Mouse (Mus musculus): Measurements from ENCODE around the gene Gucd1. TPM values are rescaled to one million over a fixed set of nuclear protein-coding genes. Genes with fewer than 3 reads are reported as not detected.

Gene Gucd1
- total RNA-seq, 1 experiment, result 11.5 TPM

DNA sequence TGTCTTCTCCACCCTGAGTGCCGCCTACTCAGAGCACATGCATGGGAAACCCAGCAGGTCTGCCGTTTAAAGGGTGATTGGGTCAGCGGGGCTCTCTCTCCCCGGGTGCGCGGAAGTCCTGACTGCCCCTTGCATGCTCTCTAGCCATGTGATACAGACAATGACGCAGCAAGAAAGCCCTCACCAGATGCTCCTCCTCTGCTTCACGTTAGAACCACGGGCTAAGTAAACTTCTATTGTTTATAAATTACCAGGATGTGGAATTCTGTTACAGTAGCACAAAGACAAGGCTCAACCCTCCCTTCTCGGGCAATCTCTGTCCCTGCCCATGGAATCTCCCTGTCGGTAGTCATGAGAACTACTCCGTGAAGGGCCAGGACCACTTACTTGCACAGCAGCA is 33.4 kb upstream of the Gucd1 start:
- Histone ChIP-seq H3K9ac (ENCODE audit: insufficient read depth, low read depth, low read length, poor library complexity, severe bottlenecking) (no peak overlapping the region), H3K4me1 (ENCODE audit: control insufficient read depth in 2 of 2, insufficient read depth in 2 of 2, low read length in 2 of 2, poor library complexity in 1 of 2) (peaks cover 2 to 13% of the 10 kb centered on the region in 2 experiments; a peak in 2 of 4 replicates), H3K4me3 (ENCODE audit: insufficient read depth in 1 of 2, low read depth in 1 of 2, low read length in 2 of 2, poor library complexity in 1 of 2, severe bottlenecking in 1 of 2) (0 out of 4 replicates have a peak overlapping the region, but pooled peaks of 1 of the 2 experiments have one; percentile 19), H3K27ac (ENCODE audit: insufficient read depth, low read depth, low read length, poor library complexity, severe bottlenecking) (no peak overlapping the region), H3K9me3 (ENCODE audit: control insufficient read depth, insufficient read depth, low read depth, low read length) (no peaks in the 10 kb centered on the region), H3K36me3 (ENCODE audit: control insufficient read depth, insufficient read depth, low read length, poor library complexity, severe bottlenecking) (no peaks in the 10 kb centered on the region)
- TF ChIP-seq ZNF384 (IDR thresholded peaks at IDR 0.05; ENCODE audit: low read depth, low read length), result no peak
- TF ChIP-seq HCFC1 (IDR thresholded peaks at IDR 0.05; ENCODE audit: borderline replicate concordance, insufficient read depth, low read length), result no peak
- no peak for TF ChIP-seq CHD2 (IDR thresholded peaks at IDR 0.05; ENCODE audit: low read depth, low read length)
- TF ChIP-seq ZC3H11A (IDR thresholded peaks at IDR 0.05; ENCODE audit: borderline replicate concordance, low read depth, low read length), result no peak
- TF ChIP-seq MAFK (IDR thresholded peaks at IDR 0.05; ENCODE audit: insufficient read depth, low read depth, low read length), result peak; percentile 71; the same call in 1 of the 2 replicates
- in situ Hi-C loops (cut with MboI; ENCODE audit: low sequenced_read_pairs in 2 of 2, unreplicated experiment in 2 of 2), result no loop called here
- no peak for DNase-seq (ENCODE audit: low read depth, low spot score)

DNA sequence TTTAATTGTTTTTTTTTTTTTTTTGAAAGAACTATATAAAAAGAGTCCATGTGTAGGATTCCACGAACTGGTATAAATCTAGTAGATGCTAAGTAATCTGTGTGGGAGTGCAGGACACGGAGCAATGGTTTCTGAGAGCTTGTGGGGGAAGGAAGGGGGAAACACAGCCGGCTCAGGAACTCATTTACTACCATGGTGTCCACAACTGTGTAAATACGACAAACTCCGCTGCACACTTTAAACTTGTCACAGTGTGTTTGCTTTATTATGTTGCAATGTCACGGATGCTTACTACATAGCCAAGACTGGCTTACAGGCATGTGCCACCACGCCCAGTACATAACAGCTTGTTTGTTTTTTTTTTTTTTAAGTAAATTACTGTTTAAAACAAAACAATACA is 32.1 kb upstream of the Gucd1 start:
- Histone ChIP-seq H3K9me3 (ENCODE audit: control insufficient read depth, insufficient read depth, low read depth, low read length) (no peaks in the 10 kb centered on the region), H3K27ac (ENCODE audit: insufficient read depth, low read depth, low read length, poor library complexity, severe bottlenecking) (no peak overlapping the region), H3K9ac (ENCODE audit: insufficient read depth, low read depth, low read length, poor library complexity, severe bottlenecking) (no peak overlapping the region), H3K36me3 (ENCODE audit: control insufficient read depth, insufficient read depth, low read length, poor library complexity, severe bottlenecking) (no peaks in the 10 kb centered on the region), H3K4me3 (ENCODE audit: insufficient read depth in 1 of 2, low read depth in 1 of 2, low read length in 2 of 2, poor library complexity in 1 of 2, severe bottlenecking in 1 of 2) (no peak overlapping the region), H3K4me1 (ENCODE audit: control insufficient read depth in 2 of 2, insufficient read depth in 2 of 2, low read length in 2 of 2, poor library complexity in 1 of 2) (peaks cover 2 to 13% of the 10 kb centered on the region in 2 experiments; a peak in 2 of 4 replicates)
- in situ Hi-C loops (cut with MboI; ENCODE audit: low sequenced_read_pairs in 2 of 2, unreplicated experiment in 2 of 2), result no loop called here
- DNase-seq (ENCODE audit: low read depth, low spot score), result no peak
- TF ChIP-seq MAFK (IDR thresholded peaks at IDR 0.05; ENCODE audit: insufficient read depth, low read depth, low read length) (no peak), CHD2 (IDR thresholded peaks at IDR 0.05; ENCODE audit: low read depth, low read length) (no peak), ZNF384 (IDR thresholded peaks at IDR 0.05; ENCODE audit: low read depth, low read length) (no peak)

DNA sequence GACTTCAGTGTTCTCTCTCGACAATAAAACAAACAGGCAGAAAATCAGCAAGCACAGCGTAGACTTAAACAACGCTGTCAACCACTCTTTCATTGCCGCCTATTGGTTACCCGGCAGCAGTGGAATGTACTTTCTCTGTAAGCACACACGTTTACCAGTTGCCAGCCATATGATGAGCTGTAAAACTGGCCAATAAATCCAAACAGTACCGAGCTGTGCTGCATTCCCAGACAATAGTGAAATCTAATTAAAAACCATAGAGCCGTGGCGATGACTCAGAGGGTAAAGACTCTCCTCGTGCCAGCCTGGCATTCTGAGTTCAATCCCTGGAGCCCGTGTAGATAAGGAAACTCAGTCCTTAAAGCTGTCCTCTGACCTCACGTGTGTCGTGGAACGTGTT is 30.7 kb upstream of the Gucd1 start:
- no peak overlapping the region for H3K4me3 ChIP-seq (ENCODE audit: insufficient read depth in 1 of 2, low read depth in 1 of 2, low read length in 2 of 2, poor library complexity in 1 of 2, severe bottlenecking in 1 of 2)
- in situ Hi-C loops (cut with MboI; ENCODE audit: low sequenced_read_pairs in 2 of 2, unreplicated experiment in 2 of 2), result no loop called here
- no peak for TF ChIP-seq HCFC1 (IDR thresholded peaks at IDR 0.05; ENCODE audit: borderline replicate concordance, insufficient read depth, low read length)
- TF ChIP-seq ZC3H11A (IDR thresholded peaks at IDR 0.05; ENCODE audit: borderline replicate concordance, low read depth, low read length), result no peak
- TF ChIP-seq MAFK (IDR thresholded peaks at IDR 0.05; ENCODE audit: insufficient read depth, low read depth, low read length), result no peak
- TF ChIP-seq CHD2 (IDR thresholded peaks at IDR 0.05; ENCODE audit: low read depth, low read length), result no peak
- no peak for TF ChIP-seq ZNF384 (IDR thresholded peaks at IDR 0.05; ENCODE audit: low read depth, low read length)
- H3K9ac ChIP-seq (ENCODE audit: insufficient read depth, low read depth, low read length, poor library complexity, severe bottlenecking), result no peak overlapping the region
- H3K27ac ChIP-seq (ENCODE audit: insufficient read depth, low read depth, low read length, poor library complexity, severe bottlenecking), result no peak overlapping the region
- no peak for DNase-seq (ENCODE audit: low read depth, low spot score)
- H3K4me1 ChIP-seq (ENCODE audit: control insufficient read depth in 2 of 2, insufficient read depth in 2 of 2, low read length in 2 of 2, poor library complexity in 1 of 2), result peaks cover 2 to 10% of the 10 kb centered on the region in 2 experiments; a peak in 2 of 4 replicates
- H3K9me3 ChIP-seq (ENCODE audit: control insufficient read depth, insufficient read depth, low read depth, low read length), result no peaks in the 10 kb centered on the region
- no peaks in the 10 kb centered on the region for H3K36me3 ChIP-seq (ENCODE audit: control insufficient read depth, insufficient read depth, low read length, poor library complexity, severe bottlenecking)

- TF ChIP-seq ZC3H11A (IDR thresholded peaks at IDR 0.05; ENCODE audit: borderline replicate concordance, low read depth, low read length) (no peak), MAFK (IDR thresholded peaks at IDR 0.05; ENCODE audit: insufficient read depth, low read depth, low read length) (no peak), HCFC1 (IDR thresholded peaks at IDR 0.05; ENCODE audit: borderline replicate concordance, insufficient read depth, low read length) (no peak), CHD2 (IDR thresholded peaks at IDR 0.05; ENCODE audit: low read depth, low read length) (no peak), ZNF384 (IDR thresholded peaks at IDR 0.05; ENCODE audit: low read depth, low read length) (no peak)
- no peak overlapping the region for H3K9ac ChIP-seq (ENCODE audit: insufficient read depth, low read depth, low read length, poor library complexity, severe bottlenecking)
- H3K4me3 ChIP-seq (ENCODE audit: insufficient read depth in 1 of 2, low read depth in 1 of 2, low read length in 2 of 2, poor library complexity in 1 of 2, severe bottlenecking in 1 of 2), result no peak overlapping the region
- peaks cover 2 to 8% of the 10 kb centered on the region in 2 experiments; a peak in 2 of 4 replicates for H3K4me1 ChIP-seq (ENCODE audit: control insufficient read depth in 2 of 2, insufficient read depth in 2 of 2, low read length in 2 of 2, poor library complexity in 1 of 2)
- H3K9me3 ChIP-seq (ENCODE audit: control insufficient read depth, insufficient read depth, low read depth, low read length), result no peaks in the 10 kb centered on the region
- no peaks in the 10 kb centered on the region for H3K36me3 ChIP-seq (ENCODE audit: control insufficient read depth, insufficient read depth, low read length, poor library complexity, severe bottlenecking)
- no peak for DNase-seq (ENCODE audit: low read depth, low spot score)
- in situ Hi-C loops (cut with MboI; ENCODE audit: low sequenced_read_pairs in 2 of 2, unreplicated experiment in 2 of 2), result no loop called here
- no peak overlapping the region for H3K27ac ChIP-seq (ENCODE audit: insufficient read depth, low read depth, low read length, poor library complexity, severe bottlenecking)
Measured at GRCm38 (mm10) chr10:75547901-75548300, 30.1 kb upstream of the Gucd1 start.

- DNase-seq (ENCODE audit: low read depth, low spot score), result no peak
- no peaks in the 10 kb centered on the region for H3K4me1 ChIP-seq (ENCODE audit: control insufficient read depth in 2 of 2, insufficient read depth in 2 of 2, low read length in 2 of 2, poor library complexity in 1 of 2)
- in situ Hi-C loops (cut with MboI; ENCODE audit: low sequenced_read_pairs in 2 of 2, unreplicated experiment in 2 of 2), result no loop called here
- H3K9ac ChIP-seq (ENCODE audit: insufficient read depth, low read depth, low read length, poor library complexity, severe bottlenecking), result no peak overlapping the region
- TF ChIP-seq ZNF384 (IDR thresholded peaks at IDR 0.05; ENCODE audit: low read depth, low read length) (no peak), ZC3H11A (IDR thresholded peaks at IDR 0.05; ENCODE audit: borderline replicate concordance, low read depth, low read length) (no peak), CHD2 (IDR thresholded peaks at IDR 0.05; ENCODE audit: low read depth, low read length) (no peak), HCFC1 (IDR thresholded peaks at IDR 0.05; ENCODE audit: borderline replicate concordance, insufficient read depth, low read length) (no peak), MAFK (IDR thresholded peaks at IDR 0.05; ENCODE audit: insufficient read depth, low read depth, low read length) (no peak)
- H3K4me3 ChIP-seq (ENCODE audit: insufficient read depth in 1 of 2, low read depth in 1 of 2, low read length in 2 of 2, poor library complexity in 1 of 2, severe bottlenecking in 1 of 2), result no peak overlapping the region
- H3K36me3 ChIP-seq (ENCODE audit: control insufficient read depth, insufficient read depth, low read length, poor library complexity, severe bottlenecking), result peaks cover 37% of the 10 kb centered on the region
- no peak overlapping the region for H3K27ac ChIP-seq (ENCODE audit: insufficient read depth, low read depth, low read length, poor library complexity, severe bottlenecking)
- H3K9me3 ChIP-seq (ENCODE audit: control insufficient read depth, insufficient read depth, low read depth, low read length), result no peaks in the 10 kb centered on the region
Measured at GRCm38 (mm10) chr10:75536123-75536522, 18.4 kb upstream of the Gucd1 start.
